Mouse (Mus musculus) liver, embryonic 16.5 days (tissue): ENCODE data around the gene Rab7b. TPM values are rescaled to one million over a fixed set of nuclear protein-coding genes. Genes with fewer than 3 reads are reported as not detected.

Experiments
- ATAC-seq: fragments of 200-750 bp; cut with Nextera tagmentation; 2 replicates; pipeline ENCODE4 v1.8.0; 2017; ENCODE audit warnings: low read depth, mild to moderate bottlenecking, moderate number of reproducible peaks, moderate library complexity
- H3K27ac ChIP-seq: fragments of 300-500 bp; sonication (generic); 2 replicates; pipeline ENCODE4 v1.5.1; 2014; ENCODE audit warnings: mild to moderate bottlenecking, low read length
- H3K27me3 ChIP-seq: fragments of 300-500 bp; sonication (generic); 2 replicates; pipeline ENCODE4 v1.6.1; 2014; ENCODE audit warnings: low read depth, low read length, mixed read lengths; ENCODE audit not compliant: control insufficient read depth, insufficient read depth
- H3K36me3 ChIP-seq: fragments of 300-500 bp; sonication (generic); 2 replicates; pipeline ENCODE4 v1.6.1; 2014; ENCODE audit warnings: mild to moderate bottlenecking; ENCODE audit not compliant: control insufficient read depth, insufficient read depth
- H3K4me1 ChIP-seq: fragments of 300-500 bp; sonication (generic); 2 replicates; pipeline ENCODE4 v1.6.1; 2014; ENCODE audit warnings: low read depth, low read length, mixed read lengths; ENCODE audit not compliant: control insufficient read depth
- H3K4me2 ChIP-seq: fragments of 300-500 bp; sonication (generic); 2 replicates; pipeline ENCODE4 v1.6.1; 2014; ENCODE audit warnings: low read depth, low read length, mixed read lengths
- H3K4me3 ChIP-seq: fragments of 300-500 bp; sonication (generic); 2 replicates; pipeline ENCODE4 v1.5.1; 2014; ENCODE audit warnings: low read depth, mild to moderate bottlenecking, low read length
- H3K9ac ChIP-seq: fragments of 300-500 bp; sonication (generic); 2 replicates; pipeline ENCODE4 v1.6.1; 2014; ENCODE audit warnings: low read depth, low read length
- H3K9me3 ChIP-seq: fragments of 300-500 bp; sonication (generic); replicated peaks from 2 replicates; pipeline ENCODE4 v1.6.1; 2016; ENCODE audit warnings: low read length; ENCODE audit not compliant: control insufficient read depth
- WGBS: fragments of 180-500 bp; shearing (Covaris S2); extraction: QIAGEN DNeasy Blood & Tissue Kit; methylation state at CpG from one replicate; pipeline ENCODE4 v1.1.7; 2014; ENCODE audit not compliant: insufficient replicate concordance; 5-methylcytosine and 5-hydroxymethylcytosine counted together
- polyA plus RNA-seq: library from polyadenylated mRNA; unstranded; fragments of >200 nt; fragmentation: Nextera tagmentation; extraction: Ambion mirVana; gene quantifications from 2 replicates; pipeline ENCODE4 v1.2.1, GENCODE M21; 2015

Gene Rab7b
- polyA plus RNA-seq, 1 experiment from 2014 or later = 1.3 TPM

GRCm38 (mm10) chr1:131723549-131723948 is 35.1 kb downstream of the Rab7b start:
- Histone ChIP-seq H3K27me3 (no peaks in the 10 kb centered on the region), H3K9me3 (no peaks in the 10 kb centered on the region), H3K4me3 (no peak overlapping the region), H3K27ac (no peak overlapping the region), H3K4me2 (no peak overlapping the region), H3K4me1 (no peaks in the 10 kb centered on the region), H3K9ac (no peak overlapping the region), H3K36me3 (no peaks in the 10 kb centered on the region)
- ATAC-seq = no peak
- WGBS = 54% methylated on average over 4 of the region's 4 CpGs

- H3K36me3 ChIP-seq = no peaks in the 10 kb centered on the region
- no peak overlapping the region for H3K27ac ChIP-seq
- no peaks in the 10 kb centered on the region for H3K9me3 ChIP-seq
- ATAC-seq = 0 out of 2 replicates have a peak, but pooled peaks have one; percentile 21
- no peak overlapping the region for H3K4me2 ChIP-seq
- H3K4me1 ChIP-seq = no peaks in the 10 kb centered on the region
- no peaks in the 10 kb centered on the region for H3K27me3 ChIP-seq
- WGBS = 20% methylated on average over 6 of the region's 6 CpGs
- no peak overlapping the region for H3K9ac ChIP-seq
- H3K4me3 ChIP-seq = no peak overlapping the region
Observed at GRCm38 (mm10) chr1:131726586-131726985, 38.1 kb downstream of the Rab7b start.

DNA sequence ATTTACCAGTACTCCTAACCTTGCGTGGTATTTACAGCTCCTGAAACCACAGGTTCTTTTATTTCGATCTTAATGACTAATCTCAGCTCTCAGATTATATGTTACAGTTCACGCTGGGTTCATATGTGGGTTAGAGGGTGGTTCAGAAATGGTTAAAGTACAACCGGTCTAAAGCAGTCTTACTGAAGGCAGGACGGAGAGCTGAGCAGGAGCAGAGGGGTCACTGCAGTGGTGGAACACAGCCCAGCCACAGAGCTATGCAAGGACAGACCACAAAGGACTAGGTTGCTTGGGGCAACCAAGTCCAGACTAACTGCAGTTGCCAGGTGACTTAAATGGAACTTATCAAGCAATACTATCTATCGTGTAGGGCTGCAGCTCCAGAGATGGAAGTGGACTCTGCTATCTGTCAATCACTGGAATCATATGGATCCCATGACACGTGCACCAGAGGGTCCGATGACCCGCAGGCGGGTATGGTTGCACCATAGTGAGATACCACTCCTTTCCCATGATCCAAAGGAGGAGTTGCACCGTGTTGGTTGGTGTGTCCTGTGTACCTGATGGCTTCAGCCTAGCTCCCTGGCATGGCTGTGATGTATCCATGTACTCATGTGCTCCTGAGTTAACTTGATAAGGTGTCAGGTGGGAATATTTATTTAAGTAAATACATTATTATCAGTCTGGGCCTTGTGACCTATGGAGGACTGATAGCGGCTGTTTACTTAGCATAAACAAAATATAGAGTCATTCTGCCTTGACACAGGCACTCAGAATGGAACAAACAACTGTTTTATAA is 42.3 kb downstream of the Rab7b start:
- Histone ChIP-seq H3K36me3 (no peaks in the 10 kb centered on the region), H3K27me3 (no peaks in the 10 kb centered on the region), H3K4me2 (no peak overlapping the region), H3K27ac (no peak overlapping the region), H3K9ac (no peak overlapping the region), H3K4me1 (no peaks in the 10 kb centered on the region), H3K4me3 (no peak overlapping the region), H3K9me3 (no peaks in the 10 kb centered on the region)
- 63% methylated on average over 12 of the region's 12 CpGs for WGBS
- ATAC-seq = no peak

- Histone ChIP-seq H3K9ac (no peak overlapping the region), H3K4me1 (no peaks in the 10 kb centered on the region), H3K27ac (no peak overlapping the region), H3K36me3 (no peaks in the 10 kb centered on the region), H3K9me3 (no peaks in the 10 kb centered on the region), H3K4me3 (no peak overlapping the region), H3K4me2 (no peak overlapping the region), H3K27me3 (no peaks in the 10 kb centered on the region; the same call in 1 of the 2 replicates)
- WGBS = 54% methylated on average over 13 of the region's 13 CpGs
- ATAC-seq = no peak
Observed at GRCm38 (mm10) chr1:131733474-131734180, 45.1 kb downstream of the Rab7b start.

- Histone ChIP-seq H3K4me1 (no peaks in the 10 kb centered on the region), H3K4me3 (no peak overlapping the region), H3K9ac (no peak overlapping the region), H3K4me2 (no peak overlapping the region), H3K27ac (no peak overlapping the region), H3K36me3 (no peaks in the 10 kb centered on the region), H3K27me3 (no peaks in the 10 kb centered on the region; the same call in 1 of the 2 replicates), H3K9me3 (no peaks in the 10 kb centered on the region)
- WGBS = 68% methylated on average over 6 of the region's 6 CpGs
- ATAC-seq = no peak
Observed at GRCm38 (mm10) chr1:131734657-131735273, 46.3 kb downstream of the Rab7b start.

GRCm38 (mm10) chr1:131736494-131736893 is 48.0 kb downstream of the Rab7b start:
- no peak overlapping the region for H3K27ac ChIP-seq
- H3K4me1 ChIP-seq = no peaks in the 10 kb centered on the region
- no peak overlapping the region for H3K4me2 ChIP-seq
- no peaks in the 10 kb centered on the region for H3K9me3 ChIP-seq
- no peak overlapping the region for H3K4me3 ChIP-seq
- WGBS = 13% methylated on average over 9 of the region's 9 CpGs
- H3K9ac ChIP-seq = no peak overlapping the region
- H3K36me3 ChIP-seq = no peaks in the 10 kb centered on the region
- ATAC-seq = no peak
- no peaks in the 10 kb centered on the region; the same call in 1 of the 2 replicates for H3K27me3 ChIP-seq

DNA sequence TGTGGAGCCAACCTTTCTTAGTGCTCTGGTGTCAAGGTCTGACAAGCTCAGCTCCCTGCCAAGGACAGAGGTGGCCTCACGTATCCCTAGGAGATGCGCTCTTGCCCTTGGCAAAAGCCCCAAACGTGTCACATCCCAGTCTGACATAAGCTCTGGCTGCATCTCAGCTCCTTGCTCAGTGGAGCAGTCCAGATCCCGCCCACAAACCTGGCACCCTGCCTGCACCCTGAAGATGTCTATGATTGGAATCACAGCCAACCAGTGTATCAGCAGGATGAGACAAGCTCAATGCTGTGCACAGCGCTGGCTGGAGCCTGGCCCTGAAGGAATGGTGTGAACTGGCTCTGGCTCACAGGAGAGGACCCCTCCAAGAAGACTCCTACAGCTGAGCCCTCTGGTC is 48.8 kb downstream of the Rab7b start:
- Histone ChIP-seq H3K4me3 (no peak overlapping the region), H3K4me2 (no peak overlapping the region), H3K9ac (no peak overlapping the region), H3K27me3 (no peaks in the 10 kb centered on the region; the same call in 1 of the 2 replicates), H3K9me3 (no peaks in the 10 kb centered on the region), H3K36me3 (no peaks in the 10 kb centered on the region), H3K4me1 (no peaks in the 10 kb centered on the region), H3K27ac (no peak overlapping the region)
- ATAC-seq = no peak
- WGBS = 63% methylated on average over 5 of the region's 5 CpGs

DNA sequence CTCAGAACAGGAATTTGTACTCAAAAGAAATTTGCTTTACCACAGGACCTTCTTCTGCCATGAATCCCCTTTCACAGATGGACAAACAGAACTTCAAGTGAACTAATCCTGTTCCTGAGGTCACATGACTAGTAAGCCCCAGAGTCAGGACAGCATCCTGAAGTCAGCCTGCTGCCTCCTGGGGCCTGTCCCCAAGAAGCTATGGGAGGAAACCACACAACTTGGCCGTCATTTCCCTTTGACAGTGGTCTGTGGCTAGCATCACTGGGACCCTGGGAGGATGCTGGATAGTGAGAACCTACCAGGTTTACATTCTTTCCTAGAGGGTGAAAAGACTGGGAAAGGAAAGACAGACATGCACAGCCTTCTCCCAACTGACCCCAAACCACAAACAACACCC is 50.3 kb downstream of the Rab7b start:
- WGBS = 23% methylated on average over 1 of the region's 1 CpGs
- Histone ChIP-seq H3K27me3 (no peaks in the 10 kb centered on the region; the same call in 1 of the 2 replicates), H3K4me2 (no peak overlapping the region), H3K4me3 (no peak overlapping the region), H3K36me3 (no peaks in the 10 kb centered on the region), H3K27ac (no peak overlapping the region), H3K9me3 (no peaks in the 10 kb centered on the region), H3K4me1 (no peaks in the 10 kb centered on the region), H3K9ac (no peak overlapping the region)
- ATAC-seq = no peak
